Mouse (Mus musculus) olfactory bulb, adult 2 months (tissue): ENCODE measurements around the gene Mcrip2. TPM values are rescaled to one million over a fixed set of nuclear protein-coding genes. Genes with fewer than 3 reads are reported as not detected.
A peak's percentile ranks its signal among the peaks of the same experiment; 100 is the strongest.

Source experiments
- H3K27ac ChIP-seq: fragments of 200-500 bp; 2 replicates; pipeline ENCODE4 v1.5.1; 2012; ENCODE audit warnings: low read depth, low read length; ENCODE audit not compliant: insufficient read depth
- H3K4me1 ChIP-seq: fragments of 200-500 bp; 2 replicates; pipeline ENCODE4 v1.6.1; 2012; ENCODE audit warnings: low read length; ENCODE audit not compliant: control insufficient read depth, insufficient read depth
- H3K4me3 ChIP-seq: fragments of 200-500 bp; 2 replicates; pipeline ENCODE4 v1.5.1; 2012; ENCODE audit warnings: mild to moderate bottlenecking, low read depth, low read length, moderate library complexity; ENCODE audit not compliant: insufficient read depth
- CTCF ChIP-seq: fragments of 200-500 bp; IDR thresholded peaks from 2 replicates; pipeline ENCODE4 v1.5.1; 2012; ENCODE audit warnings: low read depth, mild to moderate bottlenecking, low read length, moderate library complexity; ENCODE audit not compliant: insufficient read depth
- POLR2A ChIP-seq: fragments of 200-500 bp; IDR thresholded peaks from 2 replicates; pipeline ENCODE4 v1.6.1; 2012; ENCODE audit warnings: mild to moderate bottlenecking, low read depth, low read length, moderate library complexity; ENCODE audit not compliant: insufficient read depth
- WGBS: fragments of 180-500 bp; shearing (Covaris S2); methylation state at CpG from one replicate; pipeline ENCODE4 v1.1.7; 2018; 5-methylcytosine and 5-hydroxymethylcytosine counted together
- polyA plus RNA-seq: library from polyadenylated mRNA; stranded (reverse); fragments of >200 nt; gene quantifications from 2 replicates; pipeline ENCODE4 v1.2.4, GENCODE M21; 2012; ENCODE audit warnings: low replicate concordance; ENCODE audit not compliant: missing spikeins, insufficient read depth, insufficient read length

Mcrip2 gene
- polyA plus RNA-seq, 1 experiment: not detected

DNA sequence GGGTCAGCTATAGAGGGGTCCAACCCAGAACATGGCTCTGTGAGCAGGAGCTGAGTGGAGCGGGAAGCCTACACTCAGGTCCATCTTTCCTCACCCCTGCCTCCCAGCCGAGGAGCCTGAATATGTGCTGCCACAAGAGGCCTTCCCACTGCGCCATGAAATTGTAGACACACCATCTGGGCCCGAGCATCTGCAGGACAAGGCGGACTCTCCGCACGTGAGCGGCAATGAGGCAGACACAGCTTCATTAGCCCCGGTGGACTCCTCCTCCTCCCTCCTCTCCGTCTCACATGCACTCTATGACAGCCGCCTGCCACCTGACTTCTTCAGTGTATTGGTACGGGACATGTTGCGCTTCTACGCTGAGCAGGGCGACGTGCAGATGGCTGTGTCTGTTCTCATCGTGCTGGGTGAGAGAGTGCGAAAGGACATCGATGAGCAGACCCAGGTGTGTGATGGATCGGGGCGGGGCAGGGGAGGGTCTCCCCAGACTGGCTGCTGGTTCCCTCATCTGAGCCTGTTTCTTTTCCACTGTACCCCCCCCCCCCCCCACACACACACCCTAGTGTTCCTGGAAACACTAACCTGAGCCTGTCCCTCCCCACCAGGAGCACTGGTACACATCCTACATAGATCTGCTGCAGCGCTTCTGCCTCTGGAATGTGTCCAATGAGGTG is 40.9 kb downstream of the Mcrip2 start:
- H3K4me3 ChIP-seq: no peak overlapping the region
- H3K4me1 ChIP-seq: peaks cover 70% of the 10 kb centered on the region
- WGBS: 90% methylated on average over 22 of the region's 22 CpGs
- TF ChIP-seq POLR2A: no peak
- no peak for TF ChIP-seq CTCF
- no peak overlapping the region for H3K27ac ChIP-seq

DNA sequence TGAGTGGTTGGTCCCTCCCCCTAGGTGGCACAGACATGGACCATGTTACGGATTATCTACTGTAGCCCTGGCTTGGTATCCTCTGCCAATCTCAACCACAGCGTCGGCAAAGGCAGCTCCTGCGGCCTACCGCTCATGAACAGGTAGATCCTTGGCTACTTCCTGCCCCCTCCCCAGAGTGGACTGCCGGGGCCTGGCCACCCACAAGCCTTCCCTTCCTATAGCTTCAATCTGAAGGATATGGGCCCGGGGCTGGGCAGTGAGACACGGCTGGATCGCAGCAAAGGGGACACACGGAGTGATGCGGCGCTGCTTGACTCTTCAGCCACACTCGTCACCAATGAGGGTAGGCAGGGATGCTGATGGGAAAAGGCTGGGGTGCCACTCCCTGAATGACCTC is 41.6 kb downstream of the Mcrip2 start:
- no peak overlapping the region for H3K27ac ChIP-seq
- 95% methylated on average over 13 of the region's 13 CpGs for WGBS
- H3K4me3 ChIP-seq: no peak overlapping the region
- TF ChIP-seq POLR2A (no peak), CTCF (no peak)
- H3K4me1 ChIP-seq: peaks cover 69% of the 10 kb centered on the region

DNA sequence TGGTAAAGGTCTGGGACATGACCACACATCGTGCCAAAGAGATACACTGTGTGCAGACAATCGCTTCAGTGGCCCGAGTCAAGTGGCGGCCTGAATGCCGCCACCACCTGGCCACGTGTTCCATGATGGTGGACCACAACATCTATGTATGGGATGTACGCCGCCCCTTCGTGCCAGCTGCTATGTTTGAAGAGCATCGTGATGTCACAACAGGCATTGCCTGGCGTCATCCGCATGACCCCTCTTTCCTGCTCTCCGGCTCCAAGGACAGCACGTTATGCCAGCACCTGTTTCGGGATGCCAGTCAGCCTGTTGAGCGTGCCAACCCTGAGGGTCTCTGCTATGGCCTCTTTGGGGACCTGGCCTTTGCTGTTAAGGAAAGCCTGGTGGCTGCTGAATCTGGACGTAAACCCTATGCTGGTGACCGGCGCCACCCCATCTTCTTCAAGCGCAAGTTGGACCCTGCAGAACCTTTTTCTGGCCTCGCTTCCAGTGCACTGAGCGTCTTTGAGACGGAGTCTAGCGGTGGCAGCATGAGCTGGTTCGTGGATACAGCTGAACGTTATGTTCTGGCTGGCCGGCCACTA is 42.5 kb downstream of the Mcrip2 start:
- Histone ChIP-seq H3K4me1 (peaks cover 59% of the 10 kb centered on the region), H3K27ac (no peak overlapping the region), H3K4me3 (no peak overlapping the region)
- TF ChIP-seq POLR2A (no peak), CTCF (no peak)
- WGBS: 93% methylated on average over 27 of the region's 27 CpGs

DNA sequence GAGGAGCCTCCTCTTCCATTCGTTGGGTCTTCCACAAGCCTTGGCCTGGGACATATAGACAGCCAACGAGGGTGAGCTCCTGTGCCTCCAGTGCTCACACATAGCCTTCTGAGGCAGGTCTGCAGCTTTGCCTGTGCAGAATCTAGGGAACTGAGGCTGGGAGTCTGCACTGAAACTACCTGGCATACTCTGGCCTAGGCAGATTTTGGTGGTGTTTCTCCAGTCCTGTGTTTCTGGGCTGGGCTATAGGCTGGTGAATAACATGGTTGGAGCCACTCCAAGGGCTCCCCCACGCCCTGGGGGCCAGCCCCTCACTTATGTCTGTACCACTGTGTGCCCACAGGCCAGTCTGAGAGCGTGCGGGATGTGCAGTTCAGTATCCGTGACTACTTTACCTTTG is 43.3 kb downstream of the Mcrip2 start:
- H3K4me3 ChIP-seq: no peak overlapping the region
- TF ChIP-seq CTCF (no peak; the same call in 1 of the 2 replicates), POLR2A (no peak)
- WGBS: 87% methylated on average over 6 of the region's 6 CpGs
- H3K4me1 ChIP-seq: peaks cover 52% of the 10 kb centered on the region
- H3K27ac ChIP-seq: no peak overlapping the region

DNA sequence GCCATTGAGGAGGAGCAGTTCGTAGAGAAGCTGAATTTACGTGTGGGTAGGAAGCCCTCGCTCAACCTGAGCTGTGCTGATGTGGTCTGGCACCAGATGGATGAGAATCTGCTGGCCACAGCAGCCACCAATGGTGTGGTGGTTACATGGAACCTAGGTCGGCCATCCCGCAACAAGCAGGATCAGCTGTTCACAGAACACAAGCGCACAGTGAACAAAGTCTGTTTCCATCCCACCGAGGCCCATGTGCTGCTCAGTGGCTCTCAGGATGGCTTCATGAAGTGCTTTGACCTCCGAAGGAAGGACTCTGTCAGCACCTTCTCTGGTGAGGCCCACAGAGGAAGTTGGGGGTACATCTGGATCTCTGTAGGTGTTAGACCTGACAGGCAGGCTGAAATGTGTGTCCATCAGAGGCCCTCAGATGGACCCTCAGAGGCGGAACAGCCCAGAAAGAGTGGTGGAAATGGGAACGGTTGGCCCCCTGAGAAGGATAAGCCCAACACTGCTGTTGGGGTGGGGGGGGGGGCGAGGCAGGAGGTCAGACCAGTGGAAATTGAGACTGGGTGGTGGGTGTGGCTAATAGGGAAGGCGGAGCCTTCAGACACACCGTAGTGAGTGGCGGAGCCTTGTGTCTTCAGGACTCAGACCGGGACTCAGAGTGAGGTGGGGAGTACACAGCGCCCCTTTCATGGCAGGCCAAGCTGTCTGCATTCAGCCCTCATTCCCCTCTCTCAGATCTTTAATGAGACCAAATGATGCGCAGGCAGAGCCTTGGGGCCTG is 44.0 kb downstream of the Mcrip2 start:
- Histone ChIP-seq H3K4me1 (peaks cover 49% of the 10 kb centered on the region), H3K27ac (no peak overlapping the region), H3K4me3 (peak overlapping the region; percentile 71; the same call in 1 of the 2 replicates)
- TF ChIP-seq CTCF (no peak), POLR2A (no peak)
- WGBS: 73% methylated on average over 17 of the region's 17 CpGs

DNA sequence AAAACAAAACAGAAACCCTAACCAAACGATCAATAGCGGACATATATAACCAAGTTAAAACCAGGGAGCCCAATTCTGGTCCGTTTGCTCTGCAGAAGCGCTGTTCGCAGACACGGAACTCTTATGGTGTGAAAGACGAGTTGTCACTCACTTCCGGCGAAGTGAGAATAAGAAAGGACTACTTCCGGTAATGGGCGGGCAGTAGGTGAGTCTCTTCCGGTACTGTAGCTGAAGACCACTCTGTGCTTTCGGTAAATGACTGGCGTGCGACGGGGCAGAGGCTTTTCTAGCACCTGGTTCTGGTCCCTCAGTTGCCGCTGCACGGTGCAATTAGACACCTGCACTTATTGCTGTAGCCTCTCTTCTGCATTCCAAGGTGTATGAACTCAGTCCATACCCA is 45.1 kb downstream of the Mcrip2 start, which contains the start of gene Wdr24:
Gene Wdr24, plus strand, starts transcription at position 176 of the 400 bp plus-strand sequence.
- TF ChIP-seq POLR2A (no peak), CTCF (no peak)
- Histone ChIP-seq H3K27ac (peak within 1 kb of the TSS; percentile 81), H3K4me1 (peaks cover 45% of the 10 kb centered on the region), H3K4me3 (peak within 1 kb of the TSS; percentile 71)
- under 1% methylated on average over 18 of the region's 18 CpGs for WGBS

DNA sequence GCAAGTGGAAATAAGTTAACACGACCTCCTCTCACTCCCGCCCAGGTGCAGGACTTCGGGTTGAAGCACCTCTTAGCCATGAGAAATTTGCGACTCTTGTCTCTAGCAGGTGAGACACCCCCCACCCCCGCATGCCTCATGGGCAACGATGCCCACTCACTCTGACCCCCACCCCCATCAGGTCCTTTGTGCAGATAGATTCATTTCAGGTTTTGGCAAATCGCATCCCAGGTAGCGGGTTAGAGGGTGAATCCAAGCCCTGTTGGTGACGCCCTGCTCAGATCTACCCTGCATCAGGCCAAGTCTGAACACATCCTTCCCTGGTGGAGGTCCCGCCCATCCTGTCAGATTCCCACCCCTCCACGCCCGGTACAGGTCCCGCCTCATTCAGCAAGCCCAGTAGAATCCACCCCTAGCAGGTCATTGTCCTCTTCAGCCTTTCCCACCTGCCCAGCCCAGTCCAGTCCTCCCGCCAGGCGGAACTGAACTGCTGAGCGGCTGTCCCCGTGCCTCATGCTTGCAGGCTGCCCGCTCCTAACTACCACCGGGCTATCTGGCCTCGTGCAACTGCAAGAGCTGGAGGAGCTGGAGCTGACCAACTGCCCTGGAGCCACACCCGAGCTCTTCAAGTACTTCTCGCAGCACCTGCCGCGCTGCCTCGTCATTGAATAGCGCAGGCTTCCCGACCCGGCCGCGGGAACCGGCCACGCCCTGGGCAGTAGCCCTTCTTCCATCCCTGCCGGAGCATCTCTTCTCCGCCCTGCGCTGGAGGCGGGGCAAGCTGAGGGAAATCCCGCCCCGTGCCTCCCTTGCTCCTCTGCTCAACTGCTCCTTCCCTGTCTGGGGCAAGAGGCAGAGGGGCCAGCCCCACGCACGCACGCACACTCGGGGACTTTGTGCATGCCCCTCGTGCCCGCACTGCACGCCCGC is 49.4 kb downstream of the Mcrip2 start:
- no peak overlapping the region for H3K27ac ChIP-seq
- no peak for TF ChIP-seq CTCF
- no peak for TF ChIP-seq POLR2A

DNA sequence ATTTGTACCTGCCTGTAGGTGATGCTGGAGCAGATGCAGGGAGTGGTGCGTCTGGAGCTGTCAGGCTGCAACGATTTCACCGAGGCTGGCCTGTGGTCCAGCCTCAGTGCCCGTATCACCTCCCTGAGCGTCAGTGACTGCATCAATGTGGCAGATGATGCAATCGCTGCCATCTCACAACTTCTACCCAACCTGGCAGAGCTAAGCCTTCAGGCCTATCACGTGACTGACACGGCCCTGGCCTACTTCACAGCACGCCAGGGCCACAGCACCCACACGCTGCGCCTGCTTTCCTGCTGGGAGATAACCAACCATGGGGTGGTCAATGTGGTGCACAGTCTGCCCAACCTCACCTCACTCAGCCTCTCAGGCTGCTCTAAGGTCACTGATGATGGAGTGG is 50.9 kb downstream of the Mcrip2 start:
- TF ChIP-seq POLR2A (no peak), CTCF (no peak)
- WGBS: 86% methylated on average over 11 of the region's 11 CpGs
- H3K4me1 ChIP-seq: peaks cover 17% of the 10 kb centered on the region
- no peak overlapping the region for H3K27ac ChIP-seq
- no peak overlapping the region for H3K4me3 ChIP-seq

More for the DNA sequence above, 49.4 kb downstream of the Mcrip2 start:
- Histone ChIP-seq H3K4me3 (no peak overlapping the region), H3K4me1 (peaks cover 14% of the 10 kb centered on the region)
- WGBS: 24% methylated on average over 46 of the region's 46 CpGs

Other genes starting within 250 kb of the Mcrip2 start
- gene Gng13, start 151.6 kb downstream of the Mcrip2 start, polyA plus RNA-seq: not detected in 2 replicates
- not detected in 2 replicates for gene Chtf18, start 141.3 kb downstream of the Mcrip2 start, polyA plus RNA-seq
- not detected in 2 replicates for gene Rpusd1, start 141.1 kb downstream of the Mcrip2 start, polyA plus RNA-seq
- not detected in 2 replicates for gene Mslnl, start 132.7 kb downstream of the Mcrip2 start, polyA plus RNA-seq
- gene Msln, start 114.4 kb downstream of the Mcrip2 start, polyA plus RNA-seq: not detected in 2 replicates
- not detected in 2 replicates for gene Narfl, start 95.0 kb downstream of the Mcrip2 start, polyA plus RNA-seq
- gene Haghl, start 83.1 kb downstream of the Mcrip2 start, polyA plus RNA-seq: not detected in 2 replicates
- gene Ccdc78, start 82.2 kb downstream of the Mcrip2 start, polyA plus RNA-seq: not detected in 2 replicates
- gene Fam173a, start 75.9 kb downstream of the Mcrip2 start, polyA plus RNA-seq: not detected in 2 replicates
- not detected in 2 replicates for gene AC134908.4, start 73.1 kb downstream of the Mcrip2 start, polyA plus RNA-seq
- not detected in 2 replicates for gene Metrn, start 71.6 kb downstream of the Mcrip2 start, polyA plus RNA-seq
- not detected in 2 replicates for gene Fbxl16, start 59.7 kb downstream of the Mcrip2 start, polyA plus RNA-seq
- not detected in 2 replicates for gene Wdr24, start 45.1 kb downstream of the Mcrip2 start, polyA plus RNA-seq
- gene Jmjd8, start 39.9 kb downstream of the Mcrip2 start, polyA plus RNA-seq: not detected in 2 replicates
- gene Stub1, start 35.4 kb downstream of the Mcrip2 start, polyA plus RNA-seq: not detected in 2 replicates
- gene Rhbdl1, start 31.5 kb downstream of the Mcrip2 start, polyA plus RNA-seq: not detected in 2 replicates
- not detected in 2 replicates for gene Gm20683, start 27.0 kb downstream of the Mcrip2 start, polyA plus RNA-seq
- gene Rhot2, start 23.9 kb downstream of the Mcrip2 start, polyA plus RNA-seq: not detected in 2 replicates
- not detected in 2 replicates for gene Wdr90, start 7.3 kb downstream of the Mcrip2 start, polyA plus RNA-seq
- gene Mettl26, start 6.3 kb upstream of the Mcrip2 start, polyA plus RNA-seq: not detected in 2 replicates
- not detected in 2 replicates for gene Wfikkn1, start 12.1 kb upstream of the Mcrip2 start, polyA plus RNA-seq
- gene Rab40c, start 51.0 kb upstream of the Mcrip2 start, polyA plus RNA-seq: not detected in 2 replicates
- gene Pigq, start 76.2 kb upstream of the Mcrip2 start, polyA plus RNA-seq: not detected in 2 replicates
- not detected in 2 replicates for gene Nhlrc4, start 76.2 kb upstream of the Mcrip2 start, polyA plus RNA-seq
- not detected in 2 replicates for gene A930017K11Rik, start 83.8 kb upstream of the Mcrip2 start, polyA plus RNA-seq
- not detected in 2 replicates for gene Capn15, start 117.0 kb upstream of the Mcrip2 start, polyA plus RNA-seq
- gene Rab11fip3, start 200.8 kb upstream of the Mcrip2 start, polyA plus RNA-seq: not detected in 2 replicates
- gene Decr2, start 221.6 kb upstream of the Mcrip2 start, polyA plus RNA-seq: not detected in 2 replicates
- gene Nme4, start 226.8 kb upstream of the Mcrip2 start, polyA plus RNA-seq: not detected in 2 replicates
- not detected in 2 replicates for gene Tmem8, start 244.5 kb upstream of the Mcrip2 start, polyA plus RNA-seq